Mouse (Mus musculus) bone marrow macrophage, adult 2 months (primary cell): ENCODE results near the gene Tmco1.

ENCODE experiments used
- CTCF ChIP-seq: IDR thresholded peaks from 2 replicates; pipeline ENCODE4 v1.5.1; 2012; ENCODE audit warnings: low read depth, mild to moderate bottlenecking, low read length, moderate library complexity
- POLR2A ChIP-seq: IDR thresholded peaks from 2 replicates; pipeline ENCODE4 v1.6.1; 2012; ENCODE audit warnings: mild to moderate bottlenecking, low read depth, low read length, borderline replicate concordance

DNA sequence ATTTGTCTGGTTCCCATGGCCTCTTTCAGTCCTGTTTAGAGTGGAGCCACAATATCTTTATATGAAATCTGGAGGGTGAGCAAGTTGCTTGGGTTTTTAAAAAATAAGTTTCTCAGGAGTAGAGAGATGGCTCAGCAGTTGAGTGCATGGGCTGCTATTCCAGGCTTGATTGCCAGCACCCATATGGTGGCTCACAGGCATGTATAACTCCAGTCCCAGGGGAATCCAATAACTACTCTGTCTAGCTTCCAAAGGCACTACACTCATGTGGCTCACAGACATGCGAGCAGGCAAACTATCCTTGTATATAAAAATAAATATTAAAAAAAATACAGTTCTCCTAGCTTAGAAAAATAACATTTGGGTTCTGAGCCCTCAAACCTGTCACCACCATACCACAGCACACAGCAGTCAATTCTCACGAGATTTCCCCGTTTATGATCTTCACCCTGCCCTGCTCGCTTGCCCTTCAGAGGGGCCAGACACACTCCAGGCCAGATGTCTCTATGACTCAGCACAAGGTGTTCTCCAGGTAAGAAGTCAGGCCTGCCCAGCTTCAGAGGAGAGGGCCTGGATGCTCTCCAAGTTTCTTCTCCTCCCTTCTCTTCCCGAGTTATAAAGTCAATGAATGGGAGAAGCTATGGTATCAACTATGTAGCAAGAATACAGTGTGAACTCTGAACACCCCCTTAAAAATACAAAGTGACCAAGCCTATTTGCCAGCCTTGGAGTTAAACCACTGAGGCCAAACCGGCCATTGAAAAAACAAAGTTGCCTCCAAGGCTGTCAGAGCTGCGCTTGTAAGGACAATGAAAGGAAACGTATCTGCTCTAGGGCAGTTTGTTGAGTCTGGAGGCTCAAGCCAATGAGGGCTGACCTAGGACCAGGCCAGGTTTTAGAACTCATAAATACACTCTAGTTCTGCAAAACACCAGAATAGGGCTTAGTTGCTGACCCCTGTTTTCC is 73.2 kb downstream of the Tmco1 start:
- no peak for TF ChIP-seq CTCF
- no peak for TF ChIP-seq POLR2A
